Mouse (Mus musculus): Measurements from ENCODE around the gene Armh2. TPM values are rescaled to one million over a fixed set of nuclear protein-coding genes. Genes with fewer than 3 reads are reported as not detected.

Gene Armh2
- not detected in 2 replicates for polyA plus RNA-seq (2016; fragmentation: Nextera tagmentation; extraction: Ambion mirVana)

DNA sequence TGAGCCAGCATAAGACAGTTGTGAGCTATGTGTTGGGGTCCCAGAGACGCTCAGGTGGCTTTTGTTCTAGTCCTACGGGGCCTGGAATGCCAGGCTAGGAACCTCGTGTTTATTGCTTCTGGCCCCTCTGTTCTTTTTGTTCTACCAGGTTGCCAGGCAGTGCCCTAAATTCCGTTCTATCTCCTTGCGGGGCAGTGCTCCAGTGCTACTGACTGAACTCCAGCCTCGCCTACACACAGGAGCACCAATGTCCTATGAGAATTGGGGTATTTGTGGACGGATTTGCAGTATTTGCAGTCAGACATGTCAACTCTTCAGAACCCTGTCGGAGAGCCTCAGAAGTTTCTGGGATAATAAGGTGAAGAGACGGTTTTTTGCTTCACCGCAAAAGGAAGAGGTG, at the start of gene Armh2:
TSS of gene Armh2 (plus strand) at position 205 of the 400 bp plus-strand sequence.
- H3K4me2 ChIP-seq: no peak within 1 kb of the TSS
- H3K9me3 ChIP-seq: no peaks in the 10 kb centered on the region
- no peaks in the 10 kb centered on the region for H3K4me1 ChIP-seq (replicated peaks)
- no peak for ATAC-seq (ENCODE audit: insufficient number of reproducible peaks, insufficient read depth, low FRiP score, low TSS enrichment, low read depth)
- no peak within 1 kb of the TSS for H3K9ac ChIP-seq (replicated peaks)
- H3K4me3 ChIP-seq (replicated peaks): no peak within 1 kb of the TSS
- no peak within 1 kb of the TSS for H3K27ac ChIP-seq
- no peaks in the 10 kb centered on the region for H3K27me3 ChIP-seq
- WGBS: 89% methylated on average over 10 of the region's 10 CpGs
- H3K36me3 ChIP-seq: peaks cover 6% of the 10 kb centered on the region; the same call in 1 of the 2 replicates

DNA sequence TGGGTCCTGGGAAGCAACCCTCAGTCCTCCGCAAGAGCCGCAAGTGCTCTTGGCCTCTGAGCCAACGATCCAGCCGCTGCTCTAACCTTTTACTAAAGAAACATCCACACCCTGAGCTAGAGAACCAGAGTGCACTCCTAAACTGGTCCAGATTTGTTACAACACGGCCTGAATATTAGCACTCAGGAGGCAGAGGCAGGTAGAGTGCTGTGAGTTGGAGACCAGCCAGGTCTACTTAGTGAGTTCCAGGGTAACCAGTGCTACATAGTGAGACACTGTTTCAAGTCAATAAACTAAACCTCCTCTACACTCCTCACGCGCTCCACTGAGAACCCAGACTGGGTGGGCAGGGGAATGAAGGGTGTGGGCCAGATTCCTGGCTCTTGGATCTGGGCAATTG, 47.7 kb upstream of the Armh2 start:
- H3K27me3 ChIP-seq: peaks cover under 1% of the 10 kb centered on the region; the same call in 1 of the 2 replicates
- H3K4me1 ChIP-seq (replicated peaks): no peaks in the 10 kb centered on the region
- H3K4me2 ChIP-seq: no peak overlapping the region
- H3K36me3 ChIP-seq: no peaks in the 10 kb centered on the region
- H3K9me3 ChIP-seq: no peaks in the 10 kb centered on the region
- no peak overlapping the region for H3K9ac ChIP-seq (replicated peaks)
- H3K4me3 ChIP-seq (replicated peaks): no peak overlapping the region
- no peak overlapping the region for H3K27ac ChIP-seq
- 83% methylated on average over 7 of the region's 7 CpGs for WGBS
- ATAC-seq (ENCODE audit: insufficient number of reproducible peaks, insufficient read depth, low FRiP score, low TSS enrichment, low read depth): no peak

DNA sequence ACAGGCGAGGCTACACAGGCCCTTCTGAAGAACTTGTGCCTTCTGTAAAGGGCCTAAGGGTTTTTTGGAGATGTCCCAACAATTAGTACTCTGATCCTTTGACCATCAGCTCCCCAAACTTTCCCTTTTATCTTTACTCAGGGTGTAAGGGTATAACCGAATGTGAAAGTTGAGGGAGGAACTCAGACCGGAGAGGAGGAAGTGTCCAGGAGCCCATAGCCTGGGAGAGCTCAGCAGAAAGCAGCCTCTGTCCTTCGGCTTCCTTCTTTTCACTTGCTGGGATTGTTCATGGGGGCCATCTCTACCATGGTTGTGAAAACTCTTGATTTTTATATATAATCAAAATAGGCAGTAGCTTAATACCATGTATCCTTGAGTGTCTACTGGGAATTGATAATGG, 42.3 kb upstream of the Armh2 start:
- Histone ChIP-seq H3K27me3 (no peaks in the 10 kb centered on the region), H3K4me1 (replicated peaks) (no peaks in the 10 kb centered on the region), H3K9ac (replicated peaks) (no peak overlapping the region), H3K4me3 (replicated peaks) (no peak overlapping the region), H3K27ac (no peak overlapping the region), H3K9me3 (no peaks in the 10 kb centered on the region), H3K4me2 (no peak overlapping the region), H3K36me3 (no peaks in the 10 kb centered on the region)
- WGBS: 86% methylated on average over 4 of the region's 4 CpGs
- ATAC-seq (ENCODE audit: insufficient number of reproducible peaks, insufficient read depth, low FRiP score, low TSS enrichment, low read depth): no peak

DNA sequence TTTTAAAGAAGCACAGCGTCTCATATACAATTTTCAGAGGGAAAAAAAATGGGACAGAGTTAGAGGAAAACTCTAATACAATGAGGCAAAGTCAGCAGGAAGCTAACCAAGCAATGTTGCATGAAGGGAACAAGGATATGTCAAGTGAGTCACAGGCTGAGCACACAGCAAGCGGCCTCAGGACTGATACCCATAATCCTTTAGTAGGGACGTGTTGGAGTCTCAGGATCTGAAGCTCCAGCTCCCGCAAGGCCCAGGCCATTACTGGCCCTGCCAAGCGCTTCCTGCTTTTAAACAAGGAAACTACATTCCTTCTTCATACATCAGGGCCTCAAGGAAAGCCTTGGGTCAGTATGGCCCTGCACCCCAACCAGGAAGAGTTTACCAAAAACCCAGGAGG, 38.9 kb upstream of the Armh2 start:
- 80% methylated on average over 5 of the region's 5 CpGs for WGBS
- ATAC-seq (ENCODE audit: insufficient number of reproducible peaks, insufficient read depth, low FRiP score, low TSS enrichment, low read depth): no peak
- H3K4me3 ChIP-seq (replicated peaks): no peak overlapping the region

DNA sequence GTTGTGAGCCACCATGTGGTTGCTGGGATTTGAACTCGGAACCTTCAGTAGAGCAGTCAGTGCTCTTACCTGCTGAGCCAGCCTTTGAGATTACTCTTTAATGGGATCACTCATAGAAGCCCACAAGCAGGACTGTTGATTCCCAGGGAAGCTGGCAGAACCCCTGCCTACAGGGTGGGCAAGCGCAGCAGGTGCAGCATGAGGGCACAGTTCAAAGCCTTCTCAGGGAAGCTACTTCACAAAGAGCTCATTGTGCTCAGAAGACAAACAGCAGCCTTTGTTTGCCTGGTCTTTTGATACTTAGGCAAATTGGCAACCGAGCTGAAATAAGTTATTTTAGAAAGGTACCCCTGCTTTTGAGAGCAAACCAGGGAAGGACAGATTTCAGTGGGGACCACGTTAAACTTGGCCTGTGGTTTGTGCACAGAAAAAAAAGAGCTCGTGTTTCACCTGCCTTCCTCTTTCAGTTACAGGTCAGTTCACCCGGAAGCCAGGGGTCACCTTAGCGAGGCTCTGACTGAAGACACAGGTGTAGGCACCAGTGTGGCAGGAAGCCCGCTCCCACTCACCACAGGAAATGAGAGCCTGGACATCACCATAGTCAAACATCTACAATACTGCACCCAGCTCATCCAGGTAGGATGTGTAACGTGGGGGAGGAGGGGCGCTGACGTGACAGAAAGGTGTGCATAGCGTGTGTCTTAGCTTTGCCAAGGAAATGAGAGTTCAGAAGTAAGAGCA, 31.2 kb upstream of the Armh2 start:
- Histone ChIP-seq H3K9me3 (no peaks in the 10 kb centered on the region), H3K4me1 (replicated peaks) (0 out of 2 replicates have a peak, but pooled peaks cover 3% of the 10 kb centered on the region), H3K4me2 (no peak overlapping the region), H3K4me3 (replicated peaks) (no peak overlapping the region), H3K27me3 (no peaks in the 10 kb centered on the region), H3K9ac (replicated peaks) (no peak overlapping the region), H3K36me3 (no peaks in the 10 kb centered on the region), H3K27ac (no peak overlapping the region)
- WGBS: 78% methylated on average over 12 of the region's 12 CpGs
- ATAC-seq (ENCODE audit: insufficient number of reproducible peaks, insufficient read depth, low FRiP score, low TSS enrichment, low read depth): no peak

More for the DNA sequence above, 38.9 kb upstream of the Armh2 start:
- Histone ChIP-seq H3K36me3 (no peaks in the 10 kb centered on the region), H3K4me2 (no peak overlapping the region), H3K27me3 (no peaks in the 10 kb centered on the region), H3K4me1 (replicated peaks) (no peaks in the 10 kb centered on the region), H3K9ac (replicated peaks) (no peak overlapping the region), H3K9me3 (no peaks in the 10 kb centered on the region), H3K27ac (no peak overlapping the region)

DNA sequence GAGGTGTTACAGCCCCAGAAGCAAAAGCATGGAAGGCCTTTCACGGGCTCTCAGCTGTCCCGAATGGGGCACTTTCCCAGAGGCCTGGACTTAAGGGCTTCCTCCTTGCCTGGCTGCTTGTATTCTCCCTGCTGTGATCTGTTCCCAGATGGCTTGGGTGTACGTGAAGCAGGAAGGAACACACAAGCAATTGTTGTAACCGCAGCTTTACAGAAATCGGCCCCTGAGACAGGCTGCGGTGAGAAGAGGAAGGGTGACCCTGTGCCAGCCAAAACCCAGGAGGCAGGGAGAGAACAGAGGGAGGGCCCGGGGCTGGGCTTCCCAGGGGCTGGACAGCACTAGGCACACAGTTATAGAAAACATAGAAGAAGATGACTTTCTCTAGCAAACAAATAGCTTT, 30.1 kb upstream of the Armh2 start:
- Histone ChIP-seq H3K4me1 (replicated peaks) (0 out of 2 replicates have a peak, but pooled peaks cover 3% of the 10 kb centered on the region), H3K4me3 (replicated peaks) (no peak overlapping the region), H3K4me2 (no peak overlapping the region), H3K27me3 (peaks cover 6% of the 10 kb centered on the region; the same call in 1 of the 2 replicates), H3K36me3 (no peaks in the 10 kb centered on the region), H3K9me3 (no peaks in the 10 kb centered on the region), H3K9ac (replicated peaks) (no peak overlapping the region), H3K27ac (0 out of 2 replicates have a peak overlapping the region, but pooled peaks have one; percentile 17)
- ATAC-seq (ENCODE audit: insufficient number of reproducible peaks, insufficient read depth, low FRiP score, low TSS enrichment, low read depth): no peak
- 64% methylated on average over 7 of the region's 7 CpGs for WGBS

DNA sequence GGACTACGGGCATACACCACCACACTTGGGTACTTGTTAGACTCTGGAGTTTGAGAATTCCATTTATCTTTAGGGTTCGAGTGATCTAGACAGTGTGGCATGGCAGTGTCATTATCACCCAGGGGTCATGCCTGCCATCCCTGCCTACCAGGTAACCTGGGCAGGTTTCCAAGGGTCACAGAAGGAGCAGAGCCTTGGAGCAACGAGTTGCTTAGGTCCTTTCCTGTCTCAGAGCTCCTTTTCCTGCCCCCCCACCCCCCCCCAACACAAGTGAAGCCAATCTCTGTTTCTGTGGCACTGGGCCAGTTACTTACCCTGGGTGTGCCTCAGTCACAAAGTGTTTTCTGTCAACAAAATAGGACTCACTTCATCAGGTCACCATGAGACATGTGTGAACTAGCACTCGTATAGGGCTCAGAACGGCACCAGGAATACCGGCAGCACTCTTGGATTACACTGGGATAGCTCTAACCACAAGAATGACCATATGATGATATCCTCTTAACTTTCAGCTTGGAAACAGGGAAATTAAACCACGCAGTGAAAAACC, 28.4 kb upstream of the Armh2 start:
- Histone ChIP-seq H3K36me3 (no peaks in the 10 kb centered on the region), H3K9me3 (no peaks in the 10 kb centered on the region), H3K4me1 (replicated peaks) (0 out of 2 replicates have a peak, but pooled peaks cover 3% of the 10 kb centered on the region), H3K27ac (no peak overlapping the region), H3K9ac (replicated peaks) (no peak overlapping the region), H3K27me3 (peaks cover 6% of the 10 kb centered on the region; the same call in 1 of the 2 replicates), H3K4me3 (replicated peaks) (no peak overlapping the region), H3K4me2 (no peak overlapping the region)
- no peak for ATAC-seq (ENCODE audit: insufficient number of reproducible peaks, insufficient read depth, low FRiP score, low TSS enrichment, low read depth)
- 82% methylated on average over 7 of the region's 7 CpGs for WGBS

DNA sequence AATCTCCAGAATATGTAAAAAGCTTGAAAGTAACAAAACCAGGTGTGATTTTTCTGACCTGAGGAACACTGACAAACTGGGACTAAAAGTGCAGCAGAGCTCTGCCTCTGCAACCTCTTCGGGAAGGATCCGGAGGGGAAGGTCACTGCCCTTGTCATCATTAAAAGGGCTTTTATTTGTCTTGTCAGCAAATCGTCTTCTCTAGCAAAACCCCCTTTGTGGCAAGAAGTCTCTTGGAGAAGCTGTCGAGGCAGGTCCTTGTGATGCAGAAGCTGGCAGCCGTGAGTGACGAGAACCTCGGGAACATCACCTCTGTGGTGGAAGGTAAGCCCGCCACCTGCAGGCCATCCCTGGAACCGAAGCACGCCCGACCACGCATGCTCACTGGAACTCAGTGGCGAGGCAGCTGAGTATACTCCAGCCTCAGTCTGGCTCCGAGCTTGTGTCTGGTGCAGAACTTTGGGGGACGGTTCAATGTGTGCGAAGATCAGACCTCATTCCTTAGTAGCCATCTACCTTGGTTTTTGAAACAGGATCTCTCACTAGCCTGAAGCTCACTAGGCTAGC, 27.5 kb upstream of the Armh2 start:
- Histone ChIP-seq H3K4me1 (replicated peaks) (peaks cover 3% of the 10 kb centered on the region; the same call in 1 of the 2 replicates), H3K27ac (no peak overlapping the region), H3K36me3 (no peaks in the 10 kb centered on the region), H3K27me3 (peaks cover 6% of the 10 kb centered on the region; the same call in 1 of the 2 replicates), H3K9me3 (no peaks in the 10 kb centered on the region), H3K9ac (replicated peaks) (no peak overlapping the region), H3K4me2 (peak overlapping the region; percentile 50), H3K4me3 (replicated peaks) (peak overlapping the region; percentile 19; the same call in 1 of the 2 replicates)
- peak; percentile 70 for ATAC-seq (ENCODE audit: insufficient number of reproducible peaks, insufficient read depth, low FRiP score, low TSS enrichment, low read depth)
- WGBS: 10% methylated on average over 16 of the region's 16 CpGs

DNA sequence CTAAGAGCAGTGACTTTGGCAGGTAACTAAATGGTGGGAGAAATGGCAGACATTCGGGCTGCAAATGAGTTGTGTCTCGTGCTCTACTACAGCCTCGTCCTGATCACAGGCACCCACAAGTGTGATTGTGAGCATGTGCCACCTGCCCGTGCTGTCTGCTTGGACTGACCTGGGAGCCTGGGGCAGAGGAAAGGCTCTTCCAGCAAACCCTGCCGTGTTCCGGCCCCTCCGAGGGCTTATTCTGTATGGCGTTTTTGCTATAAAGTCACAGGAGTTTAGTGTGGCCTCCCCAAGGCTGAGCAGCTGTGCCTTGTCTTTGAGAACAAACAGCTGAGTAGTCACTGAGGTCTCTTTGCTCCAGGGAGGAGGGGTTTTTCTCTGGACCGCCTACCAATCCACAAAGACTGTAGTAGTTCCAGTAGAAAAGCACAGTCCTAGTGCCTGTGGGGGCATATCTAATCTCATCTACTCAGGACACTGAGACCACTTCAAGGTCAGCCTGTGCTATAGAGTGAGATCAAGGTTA, 26.6 kb upstream of the Armh2 start:
- Histone ChIP-seq H3K36me3 (no peaks in the 10 kb centered on the region), H3K27ac (no peak overlapping the region), H3K4me2 (no peak overlapping the region), H3K27me3 (peaks cover 6% of the 10 kb centered on the region; the same call in 1 of the 2 replicates), H3K4me3 (replicated peaks) (no peak overlapping the region), H3K4me1 (replicated peaks) (peaks cover 3% of the 10 kb centered on the region; the same call in 1 of the 2 replicates), H3K9me3 (no peaks in the 10 kb centered on the region), H3K9ac (replicated peaks) (no peak overlapping the region)
- 84% methylated on average over 9 of the region's 9 CpGs for WGBS
- no peak for ATAC-seq (ENCODE audit: insufficient number of reproducible peaks, insufficient read depth, low FRiP score, low TSS enrichment, low read depth)

DNA sequence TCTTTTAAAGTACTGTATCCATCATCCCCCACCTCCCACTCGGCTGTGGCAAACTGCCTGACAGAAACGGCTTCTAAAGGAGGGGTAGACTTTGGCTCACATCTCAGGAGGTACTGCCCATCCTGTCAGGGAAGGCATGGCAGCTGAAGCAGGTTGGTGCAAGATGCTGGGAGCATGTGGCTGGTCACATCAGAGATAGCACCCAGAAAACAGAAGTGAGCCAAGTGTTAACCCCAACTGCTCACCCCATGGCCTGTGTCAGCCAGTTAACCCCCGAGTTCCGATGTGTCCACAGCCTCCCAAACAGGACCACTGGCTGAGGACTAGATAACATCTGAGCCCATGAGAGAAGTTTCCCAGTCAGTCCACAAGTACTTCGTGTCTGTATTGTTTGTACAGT, 25.4 kb upstream of the Armh2 start:
- H3K4me1 ChIP-seq (replicated peaks): peaks cover 3% of the 10 kb centered on the region; the same call in 1 of the 2 replicates
- H3K9ac ChIP-seq (replicated peaks): no peak overlapping the region; the same call in 1 of the 2 replicates
- no peak overlapping the region for H3K27ac ChIP-seq
- no peaks in the 10 kb centered on the region for H3K9me3 ChIP-seq
- no peak overlapping the region for H3K4me3 ChIP-seq (replicated peaks)
- no peak overlapping the region for H3K4me2 ChIP-seq
- H3K36me3 ChIP-seq: no peaks in the 10 kb centered on the region
- no peak for ATAC-seq (ENCODE audit: insufficient number of reproducible peaks, insufficient read depth, low FRiP score, low TSS enrichment, low read depth)
- peaks cover 6% of the 10 kb centered on the region; the same call in 1 of the 2 replicates for H3K27me3 ChIP-seq
- WGBS: 82% methylated on average over 5 of the region's 5 CpGs

DNA sequence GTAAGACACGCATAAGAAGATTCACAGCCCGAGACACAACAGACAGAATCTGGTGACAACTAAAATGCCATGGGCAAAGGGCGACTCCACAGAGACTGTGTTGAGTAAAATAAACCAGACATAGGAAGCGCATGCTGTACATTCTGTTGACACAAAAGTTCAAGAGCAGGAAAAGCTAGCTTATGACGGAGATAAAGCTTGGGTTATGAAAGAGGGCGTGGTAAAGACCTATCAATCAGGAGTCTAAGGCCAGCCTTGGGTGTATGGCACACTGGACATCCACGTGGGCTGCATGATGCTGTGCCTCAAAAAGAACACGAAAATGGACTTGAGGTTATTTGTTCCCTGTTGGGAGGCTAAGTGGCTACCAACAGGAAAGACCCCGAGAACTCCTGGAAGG, 24.6 kb upstream of the Armh2 start:
- no peak for ATAC-seq (ENCODE audit: insufficient number of reproducible peaks, insufficient read depth, low FRiP score, low TSS enrichment, low read depth)
- Histone ChIP-seq H3K4me1 (replicated peaks) (peaks cover 3% of the 10 kb centered on the region; the same call in 1 of the 2 replicates), H3K27ac (no peak overlapping the region), H3K4me3 (replicated peaks) (no peak overlapping the region), H3K36me3 (no peaks in the 10 kb centered on the region), H3K4me2 (no peak overlapping the region), H3K9ac (replicated peaks) (no peak overlapping the region), H3K9me3 (no peaks in the 10 kb centered on the region), H3K27me3 (peaks cover 6% of the 10 kb centered on the region; the same call in 1 of the 2 replicates)
- WGBS: 87% methylated on average over 9 of the region's 9 CpGs
